Mouse (Mus musculus): Measurements from ENCODE around the gene A930009A15Rik. TPM values are rescaled to one million over a fixed set of nuclear protein-coding genes. Genes with fewer than 3 reads are reported as not detected.

The A930009A15Rik gene
- polyA plus RNA-seq, 1 experiment from 2014 or later = not detected

- ATAC-seq (ENCODE audit: low read depth) (no peak), DNase-seq (ENCODE audit: low spot score) (peak; percentile 38)
- H3K4me1 ChIP-seq (ENCODE audit: control insufficient read depth, insufficient read depth, low read length) = no peaks in the 10 kb centered on the region
- no peak overlapping the region for H3K4me2 ChIP-seq (ENCODE audit: low read depth, low read length)
- H3K4me3 ChIP-seq (ENCODE audit: low read depth, low read length) = no peak overlapping the region
- H3K27me3 ChIP-seq (replicated peaks; ENCODE audit: control insufficient read depth, insufficient read depth, low read length) = no peaks in the 10 kb centered on the region
- 56% methylated on average over 6 of the region's 6 CpGs for WGBS
- no peaks in the 10 kb centered on the region for H3K36me3 ChIP-seq (ENCODE audit: control insufficient read depth, insufficient read depth, low read length)
- no peak overlapping the region for H3K27ac ChIP-seq (replicated peaks; ENCODE audit: low read depth, low read length)
- H3K9ac ChIP-seq (ENCODE audit: low read depth, low read length) = no peak overlapping the region
- 0 out of 2 replicates have a peak, but pooled peaks cover 3% of the 10 kb centered on the region for H3K9me3 ChIP-seq (ENCODE audit: control insufficient read depth, low read length)
These were observed 1.5 kb downstream of the A930009A15Rik start for GRCm38 (mm10) chr10:115571317-115571716.

DNA sequence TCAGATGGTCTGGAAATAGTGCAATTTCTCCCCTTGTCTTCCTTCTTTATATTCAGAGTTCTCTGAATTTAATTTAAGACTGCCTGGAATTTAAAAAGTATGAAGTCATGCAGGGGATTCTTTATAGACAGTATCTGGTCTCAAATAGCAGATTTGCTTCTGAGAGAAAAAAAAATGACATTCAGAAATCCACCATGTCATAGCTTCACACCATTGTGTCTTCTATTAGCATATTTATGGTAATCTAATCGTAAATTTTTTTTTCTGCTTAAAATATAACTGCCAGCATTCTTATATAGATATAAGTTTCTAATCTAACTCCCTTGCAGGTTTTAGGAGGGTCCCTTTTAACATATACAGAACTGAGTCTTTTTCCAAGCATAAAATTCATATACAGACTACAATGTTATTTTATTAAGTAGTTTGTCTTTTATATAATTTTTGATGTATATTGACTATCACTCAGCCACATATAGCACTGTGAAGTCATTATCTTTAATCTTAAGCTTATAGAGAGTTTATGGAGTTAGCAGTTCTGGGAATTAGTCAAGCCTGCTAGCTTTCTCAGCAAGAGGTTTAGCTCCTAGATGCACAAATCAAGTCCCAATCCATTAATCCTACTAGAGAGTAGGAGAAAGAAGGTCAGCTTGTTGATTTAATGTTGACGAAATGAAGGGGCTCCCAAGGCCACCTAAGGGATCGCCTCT, 2.1 kb downstream of the A930009A15Rik start:
- 0 out of 2 replicates have a peak, but pooled peaks cover 3% of the 10 kb centered on the region for H3K9me3 ChIP-seq (ENCODE audit: control insufficient read depth, low read length)
- no peak overlapping the region for H3K9ac ChIP-seq (ENCODE audit: low read depth, low read length)
- DNase-seq (ENCODE audit: low spot score) (no peak), ATAC-seq (ENCODE audit: low read depth) (no peak)
- no peaks in the 10 kb centered on the region for H3K4me1 ChIP-seq (ENCODE audit: control insufficient read depth, insufficient read depth, low read length)
- no peak overlapping the region for H3K27ac ChIP-seq (replicated peaks; ENCODE audit: low read depth, low read length)
- 57% methylated on average over 3 of the region's 3 CpGs for WGBS
- no peak overlapping the region for H3K4me3 ChIP-seq (ENCODE audit: low read depth, low read length)
- no peaks in the 10 kb centered on the region for H3K27me3 ChIP-seq (replicated peaks; ENCODE audit: control insufficient read depth, insufficient read depth, low read length)
- H3K4me2 ChIP-seq (ENCODE audit: low read depth, low read length) = no peak overlapping the region
- H3K36me3 ChIP-seq (ENCODE audit: control insufficient read depth, insufficient read depth, low read length) = no peaks in the 10 kb centered on the region

DNA sequence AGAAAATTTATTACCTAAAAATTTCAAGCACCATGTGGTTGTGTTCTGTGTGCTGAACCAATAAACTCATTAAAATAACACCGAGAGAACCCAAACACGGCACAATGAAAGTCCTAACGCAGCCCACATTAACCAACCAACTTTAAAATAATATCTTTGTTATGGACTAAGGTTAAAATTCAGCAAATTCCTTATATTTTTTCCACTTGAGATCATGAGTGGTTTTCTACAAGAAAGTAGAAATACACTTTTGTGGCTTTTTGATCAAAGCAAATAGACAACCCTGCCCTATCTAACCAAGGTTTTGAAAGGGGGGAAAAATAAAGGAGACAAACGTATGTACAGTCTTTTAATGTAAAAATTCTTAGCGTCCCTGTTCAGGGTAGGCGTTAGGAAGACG, 9.3 kb downstream of the A930009A15Rik start:
- Histone ChIP-seq H3K36me3 (ENCODE audit: control insufficient read depth, insufficient read depth, low read length) (no peaks in the 10 kb centered on the region), H3K4me3 (ENCODE audit: low read depth, low read length) (no peak overlapping the region), H3K4me2 (ENCODE audit: low read depth, low read length) (no peak overlapping the region), H3K27me3 (replicated peaks; ENCODE audit: control insufficient read depth, insufficient read depth, low read length) (peaks cover 8% of the 10 kb centered on the region; the same call in 1 of the 2 replicates), H3K9ac (ENCODE audit: low read depth, low read length) (no peak overlapping the region), H3K9me3 (ENCODE audit: control insufficient read depth, low read length) (no peaks in the 10 kb centered on the region), H3K4me1 (ENCODE audit: control insufficient read depth, insufficient read depth, low read length) (0 out of 2 replicates have a peak, but pooled peaks cover 5% of the 10 kb centered on the region), H3K27ac (replicated peaks; ENCODE audit: low read depth, low read length) (no peak overlapping the region)
- ATAC-seq (ENCODE audit: low read depth) = no peak
- DNase-seq (ENCODE audit: low spot score) = no peak
- WGBS = 55% methylated on average over 7 of the region's 7 CpGs

DNA sequence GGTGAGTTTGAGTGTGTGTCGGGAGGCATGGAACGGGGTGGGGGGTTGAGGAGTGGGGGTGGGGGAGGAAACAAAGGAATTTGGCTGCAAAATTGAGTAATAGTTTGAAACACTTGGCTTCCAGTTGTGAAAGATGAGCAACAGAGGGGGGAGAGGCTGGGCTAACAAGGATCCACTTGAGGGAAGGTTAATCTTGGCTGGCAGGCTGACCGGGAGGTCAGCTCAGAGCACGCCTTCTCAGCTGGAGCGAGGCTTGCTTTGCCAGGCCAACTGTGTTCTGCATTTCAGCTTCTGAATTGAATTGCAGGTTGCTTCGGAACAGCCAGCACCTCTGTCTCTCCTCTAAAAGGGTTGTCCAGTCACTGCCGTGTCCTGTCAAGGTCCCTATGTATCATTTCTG, 9.7 kb downstream of the A930009A15Rik start:
- H3K4me2 ChIP-seq (ENCODE audit: low read depth, low read length) = 0 out of 2 replicates have a peak overlapping the region, but pooled peaks have one; percentile 4
- H3K27ac ChIP-seq (replicated peaks; ENCODE audit: low read depth, low read length) = no peak overlapping the region
- DNase-seq (ENCODE audit: low spot score) (peak; percentile 69), ATAC-seq (ENCODE audit: low read depth) (peak; percentile 63; the same call in 1 of the 2 replicates)
- H3K27me3 ChIP-seq (replicated peaks; ENCODE audit: control insufficient read depth, insufficient read depth, low read length) = peaks cover 12% of the 10 kb centered on the region; the same call in 1 of the 2 replicates
- no peaks in the 10 kb centered on the region for H3K36me3 ChIP-seq (ENCODE audit: control insufficient read depth, insufficient read depth, low read length)
- H3K9me3 ChIP-seq (ENCODE audit: control insufficient read depth, low read length) = no peaks in the 10 kb centered on the region
- H3K4me1 ChIP-seq (ENCODE audit: control insufficient read depth, insufficient read depth, low read length) = 0 out of 2 replicates have a peak, but pooled peaks cover 5% of the 10 kb centered on the region
- H3K9ac ChIP-seq (ENCODE audit: low read depth, low read length) = no peak overlapping the region
- H3K4me3 ChIP-seq (ENCODE audit: low read depth, low read length) = no peak overlapping the region
- 19% methylated on average over 7 of the region's 7 CpGs for WGBS

DNA sequence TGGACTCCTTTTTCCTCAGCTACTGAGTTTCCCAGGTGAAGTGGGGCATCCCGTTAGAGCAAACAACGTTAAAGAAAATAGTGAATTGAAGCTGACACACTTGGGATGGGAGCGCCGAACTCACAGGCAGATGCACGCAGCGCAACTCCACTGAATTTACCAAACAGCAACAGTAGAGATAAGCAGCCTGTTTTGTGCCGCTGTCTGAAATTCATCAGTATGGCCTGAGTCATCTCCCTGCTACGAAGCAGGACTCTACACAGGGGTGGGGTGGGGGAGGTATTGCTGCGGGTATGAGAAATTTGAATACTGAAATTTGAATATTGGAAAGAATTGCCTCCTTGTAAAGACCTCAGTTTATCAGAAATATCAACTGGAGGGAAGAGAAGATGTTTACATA, 12.2 kb downstream of the A930009A15Rik start:
- no peak overlapping the region for H3K4me2 ChIP-seq (ENCODE audit: low read depth, low read length)
- ATAC-seq (ENCODE audit: low read depth) (no peak), DNase-seq (ENCODE audit: low spot score) (no peak)
- H3K9ac ChIP-seq (ENCODE audit: low read depth, low read length) = no peak overlapping the region
- 78% methylated on average over 9 of the region's 9 CpGs for WGBS
- no peak overlapping the region for H3K4me3 ChIP-seq (ENCODE audit: low read depth, low read length)
- H3K36me3 ChIP-seq (ENCODE audit: control insufficient read depth, insufficient read depth, low read length) = no peaks in the 10 kb centered on the region
- peaks cover 34% of the 10 kb centered on the region for H3K27me3 ChIP-seq (replicated peaks; ENCODE audit: control insufficient read depth, insufficient read depth, low read length)
- no peak overlapping the region for H3K27ac ChIP-seq (replicated peaks; ENCODE audit: low read depth, low read length)
- peaks cover 14% of the 10 kb centered on the region for H3K4me1 ChIP-seq (ENCODE audit: control insufficient read depth, insufficient read depth, low read length)
- no peaks in the 10 kb centered on the region for H3K9me3 ChIP-seq (ENCODE audit: control insufficient read depth, low read length)

- H3K27ac ChIP-seq (replicated peaks; ENCODE audit: low read depth, low read length) = no peak overlapping the region
- H3K4me1 ChIP-seq (ENCODE audit: control insufficient read depth, insufficient read depth, low read length) = peaks cover 18% of the 10 kb centered on the region
- DNase-seq (ENCODE audit: low spot score) (no peak), ATAC-seq (ENCODE audit: low read depth) (no peak)
- 86% methylated on average over 3 of the region's 3 CpGs for WGBS
- H3K4me2 ChIP-seq (ENCODE audit: low read depth, low read length) = no peak overlapping the region
- peaks cover 45% of the 10 kb centered on the region for H3K27me3 ChIP-seq (replicated peaks; ENCODE audit: control insufficient read depth, insufficient read depth, low read length)
- H3K9me3 ChIP-seq (ENCODE audit: control insufficient read depth, low read length) = no peaks in the 10 kb centered on the region
- H3K36me3 ChIP-seq (ENCODE audit: control insufficient read depth, insufficient read depth, low read length) = no peaks in the 10 kb centered on the region
- no peak overlapping the region for H3K9ac ChIP-seq (ENCODE audit: low read depth, low read length)
- no peak overlapping the region for H3K4me3 ChIP-seq (ENCODE audit: low read depth, low read length)
These were observed 13.3 kb downstream of the A930009A15Rik start for GRCm38 (mm10) chr10:115583071-115583470.

GRCm38 (mm10) chr10:115584656-115585055, 14.9 kb downstream of the A930009A15Rik start:
- Histone ChIP-seq H3K27ac (replicated peaks; ENCODE audit: low read depth, low read length) (no peak overlapping the region), H3K27me3 (replicated peaks; ENCODE audit: control insufficient read depth, insufficient read depth, low read length) (peaks cover 57% of the 10 kb centered on the region), H3K9me3 (ENCODE audit: control insufficient read depth, low read length) (no peaks in the 10 kb centered on the region), H3K9ac (ENCODE audit: low read depth, low read length) (no peak overlapping the region), H3K36me3 (ENCODE audit: control insufficient read depth, insufficient read depth, low read length) (no peaks in the 10 kb centered on the region), H3K4me2 (ENCODE audit: low read depth, low read length) (peak overlapping the region; percentile 95), H3K4me3 (ENCODE audit: low read depth, low read length) (peak overlapping the region; percentile 58; the same call in 1 of the 2 replicates), H3K4me1 (ENCODE audit: control insufficient read depth, insufficient read depth, low read length) (peaks cover 15% of the 10 kb centered on the region)
- DNase-seq (ENCODE audit: low spot score) (no peak), ATAC-seq (ENCODE audit: low read depth) (no peak)
- WGBS = 27% methylated on average over 11 of the region's 14 CpGs

- ATAC-seq (ENCODE audit: low read depth) (0 out of 2 replicates have a peak, but pooled peaks have one; percentile 20), DNase-seq (ENCODE audit: low spot score) (peak; percentile 56)
- Histone ChIP-seq H3K27me3 (replicated peaks; ENCODE audit: control insufficient read depth, insufficient read depth, low read length) (peaks cover 61% of the 10 kb centered on the region), H3K27ac (replicated peaks; ENCODE audit: low read depth, low read length) (no peak overlapping the region; the same call in 1 of the 2 replicates), H3K9me3 (ENCODE audit: control insufficient read depth, low read length) (no peaks in the 10 kb centered on the region), H3K4me1 (ENCODE audit: control insufficient read depth, insufficient read depth, low read length) (peaks cover 14% of the 10 kb centered on the region), H3K36me3 (ENCODE audit: control insufficient read depth, insufficient read depth, low read length) (no peaks in the 10 kb centered on the region), H3K4me2 (ENCODE audit: low read depth, low read length) (peak overlapping the region; percentile 95), H3K4me3 (ENCODE audit: low read depth, low read length) (peak overlapping the region; percentile 58), H3K9ac (ENCODE audit: low read depth, low read length) (peak overlapping the region; percentile 54)
- 1% methylated on average over 21 of the region's 21 CpGs for WGBS
These were observed 15.9 kb downstream of the A930009A15Rik start for GRCm38 (mm10) chr10:115585491-115586245.
